Mouse (Mus musculus) lung, adult 2 months (tissue): ENCODE data around the gene Cep112.

ENCODE experiments used
- CTCF ChIP-seq: fragments of 200-500 bp; IDR thresholded peaks from 2 replicates; pipeline ENCODE4 v1.5.1; 2011; ENCODE audit warnings: mild to moderate bottlenecking, low read length, control low read depth; ENCODE audit not compliant: insufficient read depth
- POLR2A ChIP-seq: fragments of 200-500 bp; IDR thresholded peaks from 2 replicates; pipeline ENCODE4 v1.6.1; 2011; ENCODE audit warnings: low read depth, mild to moderate bottlenecking, control low read depth, low read length, borderline replicate concordance; ENCODE audit errors: extremely low read depth

DNA sequence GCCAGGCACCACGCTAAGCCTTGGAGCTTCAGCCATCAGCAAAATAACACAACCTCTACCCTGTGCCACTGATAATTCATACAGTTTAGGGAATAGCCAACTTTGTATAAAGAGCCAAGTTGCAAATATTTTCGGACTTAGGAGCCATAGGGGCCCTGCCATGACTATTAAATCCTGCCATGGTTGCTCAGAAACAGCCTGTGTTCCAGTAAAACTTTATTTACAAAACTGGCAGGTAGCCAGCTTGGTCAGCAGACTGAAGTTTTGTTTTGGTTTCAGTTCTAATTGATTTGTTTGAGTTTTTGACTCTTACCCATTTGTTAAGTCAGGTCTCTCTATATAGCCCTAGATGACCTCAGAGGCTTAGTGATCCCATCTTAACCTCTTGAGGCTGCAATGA lies 421.0 kb downstream of the Cep112 start:
- no peak for TF ChIP-seq POLR2A
- no peak for TF ChIP-seq CTCF
